Mouse (Mus musculus) stomach, postnatal 0 days (tissue): ENCODE measurements around the gene Tln1. TPM values are rescaled to one million over a fixed set of nuclear protein-coding genes. Genes with fewer than 3 reads are reported as not detected.
A peak's percentile ranks its signal among the peaks of the same experiment; 100 is the strongest.

ENCODE experiments used
- ATAC-seq: fragments of 200-750 bp; cut with Nextera tagmentation; 2 replicates; pipeline ENCODE4 v1.8.0; 2017; ENCODE audit not compliant: low FRiP score, low TSS enrichment
- DNase-seq: peaks from one replicate; pipeline ENCODE4 v3.0.0-alpha.2; 2016; ENCODE audit warnings: low spot score
- H3K27ac ChIP-seq: fragments of 300-500 bp; sonication (generic); replicated peaks from 2 replicates; pipeline ENCODE4 v1.5.1; 2014; ENCODE audit warnings: mild to moderate bottlenecking, control low read depth
- H3K27me3 ChIP-seq: fragments of 300-500 bp; sonication (generic); 2 replicates; pipeline ENCODE4 v1.6.1; 2014; ENCODE audit warnings: low read length; ENCODE audit not compliant: control insufficient read depth, insufficient read depth
- H3K36me3 ChIP-seq: fragments of 300-500 bp; sonication (generic); 2 replicates; pipeline ENCODE4 v1.6.1; 2014; ENCODE audit warnings: low read length, mixed read lengths; ENCODE audit not compliant: control insufficient read depth, insufficient read depth
- H3K4me1 ChIP-seq: fragments of 300-500 bp; sonication (generic); replicated peaks from 2 replicates; pipeline ENCODE4 v1.6.1; 2014; ENCODE audit warnings: antibody characterized with exemption; ENCODE audit not compliant: control insufficient read depth, insufficient read depth
- H3K4me2 ChIP-seq: fragments of 300-500 bp; sonication (generic); replicated peaks from 2 replicates; pipeline ENCODE4 v1.6.1; 2014; ENCODE audit warnings: low read depth, mild to moderate bottlenecking, control low read depth, moderate library complexity
- H3K4me3 ChIP-seq: fragments of 300-500 bp; sonication (generic); 2 replicates; pipeline ENCODE4 v1.5.1; 2014; ENCODE audit warnings: low read depth, low read length, control low read depth
- H3K9ac ChIP-seq: fragments of 300-500 bp; sonication (generic); 2 replicates; pipeline ENCODE4 v1.6.1; 2014; ENCODE audit warnings: mild to moderate bottlenecking, low read length, control low read depth, mixed read lengths
- H3K9me3 ChIP-seq: fragments of 300-500 bp; sonication (generic); 2 replicates; pipeline ENCODE4 v1.6.1; 2016; ENCODE audit warnings: low read length; ENCODE audit not compliant: control insufficient read depth
- CTCF ChIP-seq: IDR thresholded peaks from 2 replicates; pipeline ENCODE4 v1.5.1; 2016; ENCODE audit warnings: antibody characterized with exemption, low read depth, mild to moderate bottlenecking, moderate library complexity
- EP300 ChIP-seq: optimal IDR thresholded peaks from 2 replicates; pipeline ENCODE3; 2016; ENCODE audit warnings: antibody characterized with exemption
- WGBS: fragments of 180-500 bp; shearing (Covaris S2); extraction: QIAGEN DNeasy Blood & Tissue Kit; methylation state at CpG from one replicate; pipeline ENCODE4 v1.1.7; 2014; 5-methylcytosine and 5-hydroxymethylcytosine counted together
- polyA plus RNA-seq: library from polyadenylated mRNA; unstranded; fragments of >200 nt; fragmentation: Nextera tagmentation; extraction: Ambion mirVana; gene quantifications from 2 replicates; pipeline ENCODE4 v1.2.1, GENCODE M21; 2015

The Tln1 gene
- polyA plus RNA-seq, 1 experiment from 2014 or later: 60.3 TPM

DNA sequence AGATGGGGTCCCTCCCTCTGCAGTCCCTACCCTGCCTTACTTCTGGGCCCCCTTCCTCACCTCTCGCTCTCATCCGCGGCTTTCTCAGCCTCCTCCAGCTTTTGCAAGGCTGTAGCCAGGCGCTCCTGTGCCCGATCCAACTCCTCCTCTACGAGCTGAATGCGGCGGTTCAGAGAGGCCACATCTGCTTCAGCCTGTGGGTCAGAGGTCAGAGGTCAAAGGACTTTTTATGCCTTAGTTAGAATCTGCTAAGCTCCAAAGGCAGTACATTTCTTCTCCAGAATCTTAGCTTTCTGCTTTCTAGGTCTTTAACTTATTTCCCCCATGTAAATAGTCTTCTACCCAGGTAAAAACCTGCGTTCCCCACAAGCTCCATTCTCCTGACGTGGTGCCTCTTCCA, 42.9 kb downstream of the Tln1 start:
- no peak for DNase-seq
- Histone ChIP-seq H3K4me1 (peaks cover 2% of the 10 kb centered on the region; the same call in 1 of the 2 replicates), H3K36me3 (peaks cover 12% of the 10 kb centered on the region; the same call in 1 of the 2 replicates), H3K4me3 (peak overlapping the region; percentile 58), H3K9ac (peak overlapping the region; percentile 53), H3K4me2 (peak overlapping the region; percentile 77), H3K9me3 (no peaks in the 10 kb centered on the region), H3K27ac (peak overlapping the region; percentile 70), H3K27me3 (no peaks in the 10 kb centered on the region)
- no peak for TF ChIP-seq EP300
- no peak for TF ChIP-seq CTCF
- 25% methylated on average over 10 of the region's 10 CpGs for WGBS
- ATAC-seq: no peak

DNA sequence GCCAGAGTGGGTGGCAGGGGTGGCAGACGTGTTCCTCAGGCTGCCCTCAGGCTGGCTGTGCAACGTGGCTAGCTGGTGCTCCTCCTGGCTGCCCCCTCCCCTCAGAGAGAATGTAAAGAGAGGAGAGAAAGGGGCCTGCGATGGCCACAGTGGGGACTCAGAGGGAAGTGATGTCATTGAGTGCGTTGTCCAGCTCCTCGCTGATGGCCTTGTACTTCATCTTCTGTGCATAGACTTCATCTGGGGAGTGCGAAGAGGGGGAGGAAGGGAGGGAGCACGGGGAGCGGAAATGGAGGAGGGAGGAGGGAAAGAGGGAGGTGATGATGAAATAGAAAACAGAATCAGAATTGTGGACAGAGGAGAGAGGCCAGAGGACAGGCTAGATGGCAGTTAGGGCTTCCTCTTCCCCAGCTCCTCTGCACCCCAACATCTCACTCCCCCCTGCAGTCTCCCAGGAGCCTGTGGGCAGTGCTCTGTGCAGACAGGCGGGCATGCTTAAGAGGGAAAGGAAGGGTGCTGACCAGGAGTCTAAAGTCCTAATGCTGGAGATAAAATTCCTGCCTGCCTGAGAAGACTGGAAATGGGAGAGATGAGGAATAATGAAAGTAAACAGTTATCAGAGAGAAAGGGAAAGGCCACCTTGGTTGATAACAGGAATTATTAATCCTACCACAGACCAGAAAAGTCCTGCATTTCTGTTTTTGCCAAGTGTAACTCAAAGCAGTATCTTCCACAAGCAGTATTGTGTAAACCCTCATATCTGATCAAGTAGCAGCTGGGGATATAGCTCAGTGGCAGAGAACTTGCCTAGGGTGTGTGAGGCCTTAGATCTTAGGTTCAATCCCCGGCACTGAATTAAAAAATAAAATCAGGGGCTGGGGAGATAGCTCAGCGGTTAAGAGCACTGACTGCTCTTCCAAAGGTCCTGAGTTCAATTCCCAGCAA, 46.5 kb downstream of the Tln1 start:
- H3K27ac ChIP-seq: no peak overlapping the region; the same call in 1 of the 2 replicates
- H3K9me3 ChIP-seq: no peaks in the 10 kb centered on the region
- TF ChIP-seq CTCF (no peak), EP300 (no peak)
- no peak overlapping the region; the same call in 1 of the 2 replicates for H3K9ac ChIP-seq
- H3K4me2 ChIP-seq: no peak overlapping the region
- ATAC-seq (0 out of 2 replicates have a peak, but pooled peaks have one; percentile 21), DNase-seq (no peak)
- H3K4me1 ChIP-seq: peaks cover 2% of the 10 kb centered on the region; the same call in 1 of the 2 replicates
- no peak overlapping the region for H3K4me3 ChIP-seq
- H3K27me3 ChIP-seq: no peaks in the 10 kb centered on the region
- peaks cover 12% of the 10 kb centered on the region; the same call in 1 of the 2 replicates for H3K36me3 ChIP-seq
- 55% methylated on average over 11 of the region's 11 CpGs for WGBS

DNA sequence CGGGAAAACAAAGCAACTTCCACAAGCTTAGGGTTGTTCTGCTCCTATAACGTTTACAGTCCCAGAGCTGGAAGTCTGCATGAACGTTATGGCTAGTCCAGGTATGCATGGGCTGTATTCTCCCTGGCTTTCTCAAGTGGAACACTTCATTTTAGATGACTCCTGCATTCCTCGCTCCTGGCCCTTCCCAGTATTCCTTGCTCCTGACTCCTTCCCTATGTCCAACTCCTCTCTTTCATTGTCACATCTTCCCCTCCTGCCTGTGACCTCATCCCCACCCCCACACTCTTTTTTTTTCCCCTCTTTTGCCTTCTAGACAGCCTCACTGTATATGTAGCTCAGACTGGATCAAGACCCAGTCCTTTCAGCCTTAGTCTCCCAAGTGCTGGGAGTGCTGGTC, 48.7 kb downstream of the Tln1 start:
- 63% methylated on average over 4 of the region's 4 CpGs for WGBS

DNA sequence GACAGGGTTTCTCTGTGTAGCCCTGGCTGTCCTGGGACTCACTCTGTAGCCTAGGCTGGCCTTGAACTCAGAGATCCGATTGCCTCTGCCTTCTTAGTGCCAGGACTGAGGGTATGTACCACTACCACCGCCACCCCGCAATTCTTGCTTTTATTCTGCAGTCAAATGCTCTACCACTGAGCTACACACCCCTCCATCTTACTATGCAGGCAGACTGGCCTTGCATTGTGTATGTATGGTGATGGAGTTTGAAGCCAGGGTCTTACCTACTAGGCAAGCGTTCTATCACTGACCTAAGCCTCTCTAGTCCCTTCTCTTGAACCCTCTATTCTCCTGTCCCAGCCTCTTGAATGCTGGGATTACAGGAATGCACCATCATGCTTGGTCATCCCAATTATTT, 49.2 kb downstream of the Tln1 start:
- Histone ChIP-seq H3K27ac (peak overlapping the region; percentile 49), H3K27me3 (no peaks in the 10 kb centered on the region), H3K36me3 (peaks cover 12% of the 10 kb centered on the region; the same call in 1 of the 2 replicates), H3K4me1 (peaks cover 7% of the 10 kb centered on the region; the same call in 1 of the 2 replicates), H3K9ac (no peak overlapping the region), H3K4me3 (no peak overlapping the region), H3K4me2 (no peak overlapping the region), H3K9me3 (no peaks in the 10 kb centered on the region)
- ATAC-seq: no peak
- TF ChIP-seq EP300 (no peak), CTCF (no peak)
- no peak for DNase-seq
- WGBS: 84% methylated on average over 4 of the region's 4 CpGs

More for the DNA sequence above, 48.7 kb downstream of the Tln1 start:
- Histone ChIP-seq H3K27ac (no peak overlapping the region; the same call in 1 of the 2 replicates), H3K9ac (no peak overlapping the region), H3K4me2 (no peak overlapping the region), H3K36me3 (peaks cover 12% of the 10 kb centered on the region; the same call in 1 of the 2 replicates), H3K9me3 (no peaks in the 10 kb centered on the region), H3K27me3 (no peaks in the 10 kb centered on the region), H3K4me1 (peaks cover 5% of the 10 kb centered on the region; the same call in 1 of the 2 replicates), H3K4me3 (no peak overlapping the region)
- ATAC-seq (no peak), DNase-seq (no peak)
- TF ChIP-seq CTCF (no peak), EP300 (no peak)

DNA sequence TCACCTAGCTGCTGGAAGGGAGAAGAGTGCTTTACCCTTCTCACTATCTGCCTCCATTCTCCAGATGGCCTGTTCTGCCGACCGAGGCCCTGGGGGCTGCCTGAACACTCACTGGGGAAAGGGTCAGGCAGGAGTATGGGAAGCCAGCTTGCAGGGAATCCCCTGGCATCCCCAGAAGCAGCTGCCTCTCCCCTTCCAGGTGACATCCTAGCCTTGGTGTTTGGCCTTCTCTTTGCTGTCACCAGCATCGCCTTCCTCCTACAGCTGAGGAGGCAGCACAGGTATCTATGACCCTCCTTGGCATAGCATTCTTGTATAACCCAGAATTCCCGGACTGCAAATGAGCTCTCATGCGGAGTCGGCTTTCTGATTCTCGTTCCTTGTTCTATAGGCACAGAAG, 49.8 kb downstream of the Tln1 start:
- Histone ChIP-seq H3K27me3 (no peaks in the 10 kb centered on the region), H3K9ac (no peak overlapping the region), H3K9me3 (no peaks in the 10 kb centered on the region), H3K4me1 (peaks cover 7% of the 10 kb centered on the region; the same call in 1 of the 2 replicates), H3K4me2 (no peak overlapping the region), H3K36me3 (peaks cover 9% of the 10 kb centered on the region; the same call in 1 of the 2 replicates), H3K27ac (peak overlapping the region; percentile 56), H3K4me3 (no peak overlapping the region)
- WGBS: 52% methylated on average over 7 of the region's 7 CpGs
- DNase-seq (no peak), ATAC-seq (no peak)
- TF ChIP-seq EP300 (no peak), CTCF (no peak)
